ENCODE assay signal across 10 mouse cellular contexts in genomic region chr3:123329251-123329650, GRCm38 (mm10). TPM values are rescaled to one million over a fixed set of nuclear protein-coding genes. Genes with fewer than 3 reads are reported as not detected.
A peak's percentile ranks its signal among the peaks of the same experiment; 100 is the strongest.
DNase-seq lines count a peak whose midpoint lies in the region; ATAC-seq lines count a peak whose summit lies in the region.
"Had no signal": no experiment of that assay in that cellular context is flagged by ENCODE, and none has a peak within 500 bp of the region (broad histone marks: within the 10 kb centered on the region; RNA-seq: fewer than 3 reads in every experiment).

No protein-coding gene starts in this region.

- no peak overlapping the region for H3K27ac ChIP-seq in hindbrain, embryonic 14.5 days
- no peak overlapping the region for H3K27ac ChIP-seq in hindbrain, embryonic 11.5 days (ENCODE audit: low read depth, low read length)
- H3K27ac ChIP-seq in heart, embryonic 11.5 days (ENCODE audit: low read depth, low read length), result 0 out of 2 replicates have a peak overlapping the region, but pooled peaks have one; percentile 15
- H3K27ac ChIP-seq: embryonic facial prominence, embryonic 13.5 days; midbrain, embryonic 12.5 days had no signal

- ATAC-seq in hindbrain, embryonic 14.5 days (ENCODE audit: low FRiP score), result peak; percentile 76; the same call in 1 of the 2 replicates
- no peak for ATAC-seq in hindbrain, embryonic 11.5 days (ENCODE audit: low FRiP score)
- ATAC-seq in heart, embryonic 11.5 days (replicated peaks; ENCODE audit: insufficient number of reproducible peaks, low FRiP score, low TSS enrichment), result no peak
- no peak for ATAC-seq in granulocyte monocyte progenitor cell, adult 5-6 weeks (replicated peaks; ENCODE audit: poor library complexity, severe bottlenecking)

- no peaks in the 10 kb centered on the region for H3K4me1 ChIP-seq in hindbrain, embryonic 14.5 days (replicated peaks; ENCODE audit: control insufficient read depth, insufficient read depth, low read length)
- no peaks in the 10 kb centered on the region for H3K4me1 ChIP-seq in hindbrain, embryonic 11.5 days (replicated peaks; ENCODE audit: control insufficient read depth, insufficient read depth, low read length)
- peaks cover 27% of the 10 kb centered on the region for H3K4me1 ChIP-seq in heart, embryonic 11.5 days (ENCODE audit: control insufficient read depth, insufficient read depth, low read length)
- H3K4me1 ChIP-seq: midbrain, embryonic 12.5 days had no signal

- no peaks in the 10 kb centered on the region for H3K36me3 ChIP-seq in hindbrain, embryonic 14.5 days (replicated peaks; ENCODE audit: control insufficient read depth, insufficient read depth)
- H3K36me3 ChIP-seq in hindbrain, embryonic 11.5 days (ENCODE audit: control insufficient read depth, insufficient read depth, low read length), result no peaks in the 10 kb centered on the region
- 0 out of 2 replicates have a peak, but pooled peaks cover 10% of the 10 kb centered on the region for H3K36me3 ChIP-seq in heart, embryonic 11.5 days (ENCODE audit: control insufficient read depth, insufficient read depth, low read length)
- H3K36me3 ChIP-seq: midbrain, embryonic 12.5 days had no signal

- no peaks in the 10 kb centered on the region for H3K27me3 ChIP-seq in hindbrain, embryonic 14.5 days (ENCODE audit: control insufficient read depth, insufficient read depth, low read length)
- no peaks in the 10 kb centered on the region for H3K27me3 ChIP-seq in hindbrain, embryonic 11.5 days (ENCODE audit: control insufficient read depth, insufficient read depth, low read length)
- no peaks in the 10 kb centered on the region for H3K27me3 ChIP-seq in heart, embryonic 11.5 days (ENCODE audit: control insufficient read depth, insufficient read depth, low read length)
- H3K27me3 ChIP-seq: embryonic facial prominence, embryonic 13.5 days; midbrain, embryonic 12.5 days had no signal

- peak; percentile 35 for DNase-seq in hindbrain, embryonic 14.5 days (ENCODE audit: low spot score)
- no peak for DNase-seq in hindbrain, embryonic 11.5 days (ENCODE audit: low spot score)
- peak; percentile 69 for DNase-seq in adrenal gland, adult 8-10 months
- DNase-seq in kidney, postnatal 36 days, result peak; percentile 50 to 60
- peak; percentile 59 to 68 for DNase-seq in urinary bladder, postnatal 4 days (ENCODE audit: low spot score in 2 of 2)
- DNase-seq in thymus, postnatal 14 days, result no peak

- H3K4me3 ChIP-seq in hindbrain, embryonic 14.5 days (replicated peaks; ENCODE audit: low read length), result no peak overlapping the region
- H3K4me3 ChIP-seq in hindbrain, embryonic 11.5 days (ENCODE audit: low read depth, low read length), result no peak overlapping the region
- H3K4me3 ChIP-seq in heart, embryonic 11.5 days (ENCODE audit: low read depth, low read length), result no peak overlapping the region
- H3K4me3 ChIP-seq: embryonic facial prominence, embryonic 13.5 days; midbrain, embryonic 12.5 days had no signal

- no peaks in the 10 kb centered on the region for H3K9me3 ChIP-seq in hindbrain, embryonic 14.5 days (ENCODE audit: control insufficient read depth, low read length)
- H3K9me3 ChIP-seq in hindbrain, embryonic 11.5 days (ENCODE audit: control insufficient read depth, low read length), result no peaks in the 10 kb centered on the region
- no peaks in the 10 kb centered on the region for H3K9me3 ChIP-seq in heart, embryonic 11.5 days (replicated peaks; ENCODE audit: control insufficient read depth, low read length)
- H3K9me3 ChIP-seq: embryonic facial prominence, embryonic 13.5 days; midbrain, embryonic 12.5 days had no signal

- H3K4me2 ChIP-seq in hindbrain, embryonic 14.5 days (replicated peaks), result no peak overlapping the region
- no peak overlapping the region for H3K4me2 ChIP-seq in hindbrain, embryonic 11.5 days (replicated peaks; ENCODE audit: low read depth, low read length)
- H3K4me2 ChIP-seq in heart, embryonic 11.5 days, result no peak overlapping the region
- H3K4me2 ChIP-seq: embryonic facial prominence, embryonic 13.5 days; midbrain, embryonic 12.5 days had no signal

- H3K9ac ChIP-seq in hindbrain, embryonic 14.5 days, result no peak overlapping the region
- H3K9ac ChIP-seq in hindbrain, embryonic 11.5 days (ENCODE audit: low read depth, low read length), result no peak overlapping the region
- no peak overlapping the region for H3K9ac ChIP-seq in heart, embryonic 11.5 days (ENCODE audit: low read depth, low read length)
- H3K9ac ChIP-seq: embryonic facial prominence, embryonic 13.5 days; midbrain, embryonic 12.5 days had no signal

- WGBS in hindbrain, embryonic 14.5 days, result 69% methylated on average over 6 of the region's 6 CpGs
- WGBS in hindbrain, embryonic 11.5 days, result 73% methylated on average over 6 of the region's 6 CpGs
- 47% methylated on average over 6 of the region's 6 CpGs for WGBS in heart, embryonic 11.5 days (ENCODE audit: insufficient replicate concordance)

RNA-seq across cellular contexts. Expression of gene Mettl14, which starts 56.7 kb away (rescaled TPM):
- 16.3 and 17.9 TPM in 2 replicates for polyA plus RNA-seq in hindbrain, embryonic 14.5 days (2014; fragmentation: Nextera tagmentation; extraction: Ambion mirVana)
- polyA plus RNA-seq in hindbrain, embryonic 11.5 days (2014; fragmentation: Nextera tagmentation; extraction: Ambion mirVana), result 28.9 TPM in 2 replicates
- total RNA-seq in adrenal gland, adult 8-10 months (2022), result 10 to 100 TPM; 20.0 to 23.3 (median 22.1) TPM
- polyA plus RNA-seq in heart, embryonic 11.5 days (2014; fragmentation: Nextera tagmentation; extraction: Ambion mirVana), result 17.9 and 22.4 TPM in 2 replicates
- 16.6 and 24.1 TPM in 2 replicates for total RNA-seq in granulocyte monocyte progenitor cell, adult 5-6 weeks (2014; fragmentation: Nextera tagmentation)
- total RNA-seq in granulocyte monocyte progenitor cell, adult 5-6 weeks (2017), result 20.7 and 21.7 TPM in 2 replicates

Comparison
In these comparisons a context has a peak if more than half of its experiments do, and no peak if none do; other contexts are left out.
1. DNase-seq: peak in hindbrain, embryonic 14.5 days (single experiment), adrenal gland, adult 8-10 months (single experiment), kidney, postnatal 36 days (2 of 2) and urinary bladder, postnatal 4 days (2 of 2); none in hindbrain, embryonic 11.5 days (single experiment) and thymus, postnatal 14 days (single experiment).